Mouse (Mus musculus): ENCODE data around the gene Cyp3a13. TPM values are rescaled to one million over a fixed set of nuclear protein-coding genes. Genes with fewer than 3 reads are reported as not detected.

Cyp3a13 gene
- polyA plus RNA-seq (2014; fragmentation: Nextera tagmentation; extraction: Ambion mirVana): not detected in 2 replicates

- Histone ChIP-seq H3K9me3 (ENCODE audit: control insufficient read depth, low read length) (no peaks in the 10 kb centered on the region), H3K4me1 (replicated peaks; ENCODE audit: control insufficient read depth, insufficient read depth, low read length) (no peaks in the 10 kb centered on the region), H3K27me3 (ENCODE audit: control insufficient read depth, insufficient read depth, low read length) (no peaks in the 10 kb centered on the region), H3K36me3 (replicated peaks; ENCODE audit: control insufficient read depth, insufficient read depth) (no peaks in the 10 kb centered on the region), H3K4me3 (replicated peaks; ENCODE audit: low read length) (no peak within 1 kb of the TSS), H3K27ac (no peak within 1 kb of the TSS), H3K4me2 (replicated peaks) (no peak within 1 kb of the TSS), H3K9ac (no peak within 1 kb of the TSS)
- ATAC-seq (ENCODE audit: low FRiP score) (no peak), DNase-seq (ENCODE audit: low spot score) (no peak)
- WGBS: 51% methylated on average over 2 of the region's 2 CpGs
These were observed at the start of gene Cyp3a13 for GRCm38 (mm10) chr5:137921532-137921931. Gene Cyp3a13, minus strand, starts transcription at chr5:137921619.

GRCm38 (mm10) chr5:137966492-137966891 lies 45.1 kb upstream of the Cyp3a13 start:
- no peaks in the 10 kb centered on the region for H3K36me3 ChIP-seq (replicated peaks; ENCODE audit: control insufficient read depth, insufficient read depth)
- no peaks in the 10 kb centered on the region for H3K9me3 ChIP-seq (ENCODE audit: control insufficient read depth, low read length)
- H3K4me3 ChIP-seq (replicated peaks; ENCODE audit: low read length): no peak overlapping the region
- no peaks in the 10 kb centered on the region for H3K27me3 ChIP-seq (ENCODE audit: control insufficient read depth, insufficient read depth, low read length)
- H3K9ac ChIP-seq: no peak overlapping the region
- DNase-seq (ENCODE audit: low spot score): no peak
- no peak overlapping the region for H3K4me2 ChIP-seq (replicated peaks)
- H3K4me1 ChIP-seq (replicated peaks; ENCODE audit: control insufficient read depth, insufficient read depth, low read length): no peaks in the 10 kb centered on the region
- no peak; the same call in 1 of the 2 replicates for ATAC-seq (ENCODE audit: low FRiP score)
- H3K27ac ChIP-seq: no peak overlapping the region

GRCm38 (mm10) chr5:137962945-137963344 lies 41.5 kb upstream of the Cyp3a13 start, which contains the start of gene Gjc3:
Gene Gjc3, minus strand, starts transcription at chr5:137963098.
- H3K27ac ChIP-seq: no peak within 1 kb of the TSS
- H3K9me3 ChIP-seq (ENCODE audit: control insufficient read depth, low read length): no peaks in the 10 kb centered on the region
- DNase-seq (ENCODE audit: low spot score): no peak
- no peak for ATAC-seq (ENCODE audit: low FRiP score)
- H3K36me3 ChIP-seq (replicated peaks; ENCODE audit: control insufficient read depth, insufficient read depth): no peaks in the 10 kb centered on the region
- no peak within 1 kb of the TSS for H3K4me3 ChIP-seq (replicated peaks; ENCODE audit: low read length)
- 53% methylated on average over 8 of the region's 8 CpGs for WGBS
- no peak within 1 kb of the TSS for H3K4me2 ChIP-seq (replicated peaks)
- H3K9ac ChIP-seq: no peak within 1 kb of the TSS
- no peaks in the 10 kb centered on the region for H3K27me3 ChIP-seq (ENCODE audit: control insufficient read depth, insufficient read depth, low read length)
- H3K4me1 ChIP-seq (replicated peaks; ENCODE audit: control insufficient read depth, insufficient read depth, low read length): no peaks in the 10 kb centered on the region

- DNase-seq (ENCODE audit: low spot score) (no peak), ATAC-seq (ENCODE audit: low FRiP score) (no peak)
- Histone ChIP-seq H3K4me3 (replicated peaks; ENCODE audit: low read length) (no peak overlapping the region), H3K9ac (no peak overlapping the region), H3K4me1 (replicated peaks; ENCODE audit: control insufficient read depth, insufficient read depth, low read length) (no peaks in the 10 kb centered on the region), H3K27me3 (ENCODE audit: control insufficient read depth, insufficient read depth, low read length) (no peaks in the 10 kb centered on the region), H3K4me2 (replicated peaks) (no peak overlapping the region), H3K27ac (no peak overlapping the region), H3K9me3 (ENCODE audit: control insufficient read depth, low read length) (no peaks in the 10 kb centered on the region), H3K36me3 (replicated peaks; ENCODE audit: control insufficient read depth, insufficient read depth) (no peaks in the 10 kb centered on the region)
- WGBS: 95% methylated on average over 3 of the region's 3 CpGs
These were observed 35.0 kb upstream of the Cyp3a13 start for GRCm38 (mm10) chr5:137956404-137956803.

DNA sequence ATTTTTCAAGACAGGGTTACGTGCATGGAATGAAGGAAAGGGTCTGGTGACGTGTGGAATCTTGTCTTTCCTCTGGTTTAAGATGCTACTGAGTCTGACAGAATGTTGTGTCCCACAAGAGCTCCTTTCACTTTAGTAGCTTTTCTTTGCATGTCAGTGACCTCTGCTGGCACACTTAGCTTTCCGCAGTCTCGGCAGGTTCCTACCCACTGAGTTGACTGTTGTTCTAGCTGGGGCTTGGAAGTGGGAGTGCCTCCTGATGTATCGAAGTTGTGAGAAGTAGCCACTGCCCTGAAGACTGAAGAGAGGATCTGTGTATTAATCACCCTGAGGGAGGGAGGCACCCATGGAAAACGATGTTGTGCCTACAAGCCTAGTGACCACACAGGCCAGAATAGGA lies 29.8 kb upstream of the Cyp3a13 start:
- no peaks in the 10 kb centered on the region for H3K4me1 ChIP-seq (replicated peaks; ENCODE audit: control insufficient read depth, insufficient read depth, low read length)
- no peaks in the 10 kb centered on the region for H3K9me3 ChIP-seq (ENCODE audit: control insufficient read depth, low read length)
- H3K4me2 ChIP-seq (replicated peaks): no peak overlapping the region
- DNase-seq (ENCODE audit: low spot score) (no peak), ATAC-seq (ENCODE audit: low FRiP score) (no peak)
- no peaks in the 10 kb centered on the region for H3K27me3 ChIP-seq (ENCODE audit: control insufficient read depth, insufficient read depth, low read length)
- H3K4me3 ChIP-seq (replicated peaks; ENCODE audit: low read length): no peak overlapping the region
- H3K36me3 ChIP-seq (replicated peaks; ENCODE audit: control insufficient read depth, insufficient read depth): no peaks in the 10 kb centered on the region
- H3K27ac ChIP-seq: no peak overlapping the region
- WGBS: 42% methylated on average over 6 of the region's 6 CpGs
- no peak overlapping the region for H3K9ac ChIP-seq

DNA sequence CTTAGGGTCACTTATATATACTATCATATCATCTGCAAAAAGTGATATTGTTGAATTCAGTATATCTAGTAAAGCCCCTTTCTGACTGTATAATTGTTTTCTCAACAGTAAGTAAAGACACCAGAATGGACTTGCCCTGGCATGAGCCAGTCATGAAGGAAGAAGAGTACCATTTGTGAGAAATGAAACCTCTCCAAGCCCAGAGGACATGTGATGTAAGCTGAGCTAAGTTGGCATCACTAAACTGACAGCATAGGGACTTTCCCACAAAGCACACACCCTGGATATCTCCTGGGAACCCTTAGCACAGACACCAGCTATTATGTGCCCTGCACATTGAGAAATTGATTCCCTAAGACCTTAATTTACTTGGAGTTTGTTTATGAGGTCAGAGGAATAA lies 25.9 kb upstream of the Cyp3a13 start:
- no peaks in the 10 kb centered on the region for H3K36me3 ChIP-seq (replicated peaks; ENCODE audit: control insufficient read depth, insufficient read depth)
- no peak overlapping the region for H3K27ac ChIP-seq
- H3K9ac ChIP-seq: no peak overlapping the region
- H3K9me3 ChIP-seq (ENCODE audit: control insufficient read depth, low read length): no peaks in the 10 kb centered on the region
- H3K27me3 ChIP-seq (ENCODE audit: control insufficient read depth, insufficient read depth, low read length): no peaks in the 10 kb centered on the region
- ATAC-seq (ENCODE audit: low FRiP score) (no peak), DNase-seq (ENCODE audit: low spot score) (no peak)
- H3K4me1 ChIP-seq (replicated peaks; ENCODE audit: control insufficient read depth, insufficient read depth, low read length): no peaks in the 10 kb centered on the region
- H3K4me2 ChIP-seq (replicated peaks): no peak overlapping the region
- no peak overlapping the region for H3K4me3 ChIP-seq (replicated peaks; ENCODE audit: low read length)

GRCm38 (mm10) chr5:137943133-137943532 lies 21.7 kb upstream of the Cyp3a13 start:
- DNase-seq (ENCODE audit: low spot score): no peak
- no peaks in the 10 kb centered on the region for H3K27me3 ChIP-seq (ENCODE audit: control insufficient read depth, insufficient read depth, low read length)
- H3K36me3 ChIP-seq (replicated peaks; ENCODE audit: control insufficient read depth, insufficient read depth): no peaks in the 10 kb centered on the region
- no peak overlapping the region for H3K4me3 ChIP-seq (replicated peaks; ENCODE audit: low read length)
- WGBS: 81% methylated on average over 1 of the region's 1 CpGs
- ATAC-seq (ENCODE audit: low FRiP score): no peak
- H3K4me2 ChIP-seq (replicated peaks): no peak overlapping the region
- H3K9ac ChIP-seq: no peak overlapping the region
- no peak overlapping the region for H3K27ac ChIP-seq
- H3K9me3 ChIP-seq (ENCODE audit: control insufficient read depth, low read length): no peaks in the 10 kb centered on the region
- H3K4me1 ChIP-seq (replicated peaks; ENCODE audit: control insufficient read depth, insufficient read depth, low read length): no peaks in the 10 kb centered on the region

DNA sequence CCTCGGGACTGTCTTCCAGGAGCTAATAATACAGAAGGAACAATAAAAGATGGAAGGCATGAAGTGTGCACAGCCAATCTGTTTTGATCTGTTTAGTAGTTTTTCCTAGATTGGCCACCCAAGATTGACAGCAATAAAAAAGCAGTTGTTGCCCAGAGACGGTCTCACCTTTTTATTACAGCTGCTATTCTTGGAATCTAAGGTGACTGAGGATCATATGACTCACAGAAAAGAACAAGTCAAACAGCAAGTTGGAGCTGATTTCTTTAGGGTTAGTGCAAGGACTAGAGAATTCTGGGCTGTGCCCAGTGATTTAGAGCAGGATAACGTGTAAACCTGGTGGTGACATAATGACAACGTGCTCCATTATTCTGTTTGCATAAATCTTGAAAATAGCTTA lies 19.5 kb upstream of the Cyp3a13 start:
- no peaks in the 10 kb centered on the region for H3K4me1 ChIP-seq (replicated peaks; ENCODE audit: control insufficient read depth, insufficient read depth, low read length)
- H3K9me3 ChIP-seq (ENCODE audit: control insufficient read depth, low read length): no peaks in the 10 kb centered on the region
- ATAC-seq (ENCODE audit: low FRiP score): no peak
- DNase-seq (ENCODE audit: low spot score): no peak
- no peaks in the 10 kb centered on the region for H3K27me3 ChIP-seq (ENCODE audit: control insufficient read depth, insufficient read depth, low read length)
- 84% methylated on average over 4 of the region's 4 CpGs for WGBS
- H3K9ac ChIP-seq: no peak overlapping the region
- H3K27ac ChIP-seq: no peak overlapping the region
- no peak overlapping the region for H3K4me2 ChIP-seq (replicated peaks)
- H3K36me3 ChIP-seq (replicated peaks; ENCODE audit: control insufficient read depth, insufficient read depth): no peaks in the 10 kb centered on the region
- H3K4me3 ChIP-seq (replicated peaks; ENCODE audit: low read length): no peak overlapping the region

DNA sequence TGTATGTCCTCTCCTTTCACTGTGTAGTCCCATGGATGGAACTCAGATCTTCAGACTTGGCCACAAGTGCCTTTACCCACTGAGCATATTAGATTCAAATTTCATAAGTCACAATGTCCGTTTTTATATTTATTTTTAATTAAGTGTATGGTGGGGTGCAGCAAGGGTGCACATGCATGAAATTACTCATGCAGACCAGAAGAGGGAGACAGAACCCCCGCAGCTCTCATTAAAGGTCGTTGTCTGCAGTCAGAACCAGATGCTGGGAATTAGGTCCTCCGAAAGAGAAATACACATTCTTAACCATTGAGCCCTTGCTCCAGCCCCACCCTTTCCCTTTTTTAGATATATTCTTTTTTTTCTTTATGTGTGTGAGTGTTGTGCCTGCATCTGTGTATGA lies 15.8 kb upstream of the Cyp3a13 start:
- H3K9ac ChIP-seq: no peak overlapping the region
- no peak overlapping the region for H3K4me2 ChIP-seq (replicated peaks)
- WGBS: 65% methylated on average over 4 of the region's 4 CpGs
- no peak for ATAC-seq (ENCODE audit: low FRiP score)
- H3K9me3 ChIP-seq (ENCODE audit: control insufficient read depth, low read length): no peaks in the 10 kb centered on the region
- H3K4me1 ChIP-seq (replicated peaks; ENCODE audit: control insufficient read depth, insufficient read depth, low read length): no peaks in the 10 kb centered on the region
- no peak overlapping the region for H3K4me3 ChIP-seq (replicated peaks; ENCODE audit: low read length)
- DNase-seq (ENCODE audit: low spot score): no peak
- H3K27me3 ChIP-seq (ENCODE audit: control insufficient read depth, insufficient read depth, low read length): no peaks in the 10 kb centered on the region
- H3K27ac ChIP-seq: no peak overlapping the region
- no peaks in the 10 kb centered on the region for H3K36me3 ChIP-seq (replicated peaks; ENCODE audit: control insufficient read depth, insufficient read depth)

- Histone ChIP-seq H3K4me2 (replicated peaks) (no peak overlapping the region), H3K9ac (no peak overlapping the region), H3K36me3 (replicated peaks; ENCODE audit: control insufficient read depth, insufficient read depth) (no peaks in the 10 kb centered on the region), H3K27ac (no peak overlapping the region), H3K4me3 (replicated peaks; ENCODE audit: low read length) (no peak overlapping the region), H3K9me3 (ENCODE audit: control insufficient read depth, low read length) (no peaks in the 10 kb centered on the region), H3K27me3 (ENCODE audit: control insufficient read depth, insufficient read depth, low read length) (no peaks in the 10 kb centered on the region), H3K4me1 (replicated peaks; ENCODE audit: control insufficient read depth, insufficient read depth, low read length) (no peaks in the 10 kb centered on the region)
- DNase-seq (ENCODE audit: low spot score) (no peak), ATAC-seq (ENCODE audit: low FRiP score) (no peak)
- 88% methylated on average over 2 of the region's 2 CpGs for WGBS
These were observed 15.1 kb upstream of the Cyp3a13 start for GRCm38 (mm10) chr5:137936486-137936885.

Measured in hindbrain, embryonic 14.5 days (tissue).